Mouse (Mus musculus): Measurements from ENCODE around the gene Cmtm8.

DNA sequence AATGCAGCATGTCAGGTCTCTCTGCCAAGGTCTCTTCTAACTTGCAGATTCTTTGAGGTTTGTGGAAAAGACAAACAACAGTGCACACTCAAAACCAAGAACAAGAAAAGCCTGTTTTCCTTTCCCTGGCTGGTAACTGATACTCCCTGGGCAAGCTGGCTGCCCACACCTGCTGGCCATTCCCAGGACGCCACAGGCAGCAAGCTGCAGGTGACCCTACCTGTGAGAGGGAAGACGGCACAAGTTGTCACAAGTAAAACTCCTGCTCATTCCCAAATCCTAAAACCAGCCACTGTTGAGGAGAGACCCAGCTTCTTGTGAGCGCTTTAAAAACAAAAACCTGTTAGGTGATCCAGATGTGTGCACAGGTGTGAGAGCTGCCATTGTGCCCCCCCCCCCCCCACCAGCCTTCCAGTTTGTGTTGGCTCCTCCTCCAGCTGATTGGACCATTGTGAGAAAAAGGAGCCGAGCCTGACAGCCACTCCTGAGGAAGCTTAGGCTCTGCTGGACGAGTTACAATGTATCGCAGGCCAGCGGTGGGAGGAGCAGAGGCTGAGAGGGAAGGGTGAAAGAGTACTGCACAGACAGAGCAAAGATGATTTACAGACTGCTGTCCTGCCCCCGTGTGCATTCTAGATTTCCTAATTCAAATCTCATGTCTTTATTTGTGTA, 42.2 kb upstream of the Cmtm8 start:
- TF ChIP-seq CTCF (IDR thresholded peaks at IDR 0.05; ENCODE audit: low read depth, low read length) (no peak), POLR2AphosphoS5 (IDR thresholded peaks at IDR 0.05; ENCODE audit: insufficient replicate concordance, low read depth, low read length) (no peak), TAL1 (conservative IDR thresholded peaks at IDR 0.05; ENCODE audit: low read depth, low read length) (no peak), GATA2 (IDR thresholded peaks at IDR 0.05; ENCODE audit: borderline replicate concordance, low read depth, low read length) (no peak), GATA1 (IDR thresholded peaks at IDR 0.05; ENCODE audit: borderline replicate concordance, low read length) (no peak)
